Mouse (Mus musculus): ENCODE measurements around the gene Add2. TPM values are rescaled to one million over a fixed set of nuclear protein-coding genes. Genes with fewer than 3 reads are reported as not detected.

Gene Add2
- polyA plus RNA-seq, 1 experiment from 2014 or later, result 132 TPM

DNA sequence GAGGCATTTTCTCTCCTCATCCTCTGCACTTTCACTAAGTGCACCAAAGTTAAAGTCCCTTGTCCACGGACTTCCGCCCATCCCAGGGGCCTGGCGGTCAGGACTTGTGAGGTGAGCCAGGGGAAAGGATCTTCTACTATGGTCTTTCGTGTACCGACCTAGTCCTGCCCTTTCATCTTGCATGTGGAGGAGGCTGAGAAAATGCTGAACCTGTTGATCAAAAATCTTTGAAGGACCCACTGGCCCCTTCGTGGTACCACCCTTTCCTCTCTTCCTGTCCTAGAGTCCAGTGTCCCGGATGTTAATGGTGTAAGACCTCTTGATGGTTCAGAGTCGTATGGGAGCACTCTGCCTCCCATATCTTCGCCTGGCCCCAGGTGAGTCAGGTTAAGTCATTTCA lies 12.6 kb upstream of the Add2 start, which contains the start of gene Figla:
Gene Figla, plus strand, starts transcription at position 301 of the 400 bp plus-strand sequence.
- H3K9me3 ChIP-seq (ENCODE audit: control insufficient read depth, low read length), result no peaks in the 10 kb centered on the region
- 87% methylated on average over 9 of the region's 9 CpGs for WGBS
- H3K4me3 ChIP-seq (ENCODE audit: low read length), result no peak within 1 kb of the TSS
- H3K36me3 ChIP-seq (ENCODE audit: control insufficient read depth, insufficient read depth, low read length), result no peaks in the 10 kb centered on the region
- H3K27ac ChIP-seq (ENCODE audit: low read depth, low read length), result no peak within 1 kb of the TSS
- ATAC-seq, result no peak
- H3K4me1 ChIP-seq (ENCODE audit: control insufficient read depth, insufficient read depth, low read depth, low read length), result no peaks in the 10 kb centered on the region
- H3K9ac ChIP-seq (ENCODE audit: low read depth, low read length), result no peak within 1 kb of the TSS
- H3K4me2 ChIP-seq (ENCODE audit: low read length), result no peak within 1 kb of the TSS
- no peaks in the 10 kb centered on the region for H3K27me3 ChIP-seq (replicated peaks; ENCODE audit: control insufficient read depth, insufficient read depth, low read length)

DNA sequence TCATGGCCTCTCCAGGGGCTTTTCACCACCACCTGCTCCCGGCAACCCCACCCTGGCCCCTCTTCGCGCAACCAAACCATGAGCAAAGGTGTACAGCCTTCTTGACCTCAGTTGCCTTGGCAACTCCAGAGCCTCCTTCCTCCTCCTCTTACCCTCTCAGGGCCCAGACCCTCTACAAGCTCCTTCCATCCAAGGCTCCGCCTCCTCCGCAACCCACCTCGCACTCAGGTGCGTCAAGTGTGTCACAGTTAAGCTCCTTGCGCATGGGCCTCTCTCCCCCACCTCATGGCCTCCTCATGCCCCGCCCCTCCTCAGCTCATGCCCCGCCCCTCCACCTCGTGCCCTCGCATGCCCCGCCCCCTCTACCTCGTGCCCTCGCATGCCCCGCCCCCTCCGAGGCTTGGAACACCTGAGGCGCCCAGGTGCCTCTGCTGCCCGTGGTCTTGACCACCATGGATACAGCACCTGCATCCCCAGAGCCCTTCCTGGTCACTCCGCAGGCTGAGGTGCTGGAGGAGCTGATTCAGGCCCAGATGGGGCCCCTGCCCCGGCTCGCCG lies 11.6 kb upstream of the Add2 start:
- Histone ChIP-seq H3K9ac (ENCODE audit: low read depth, low read length) (no peak overlapping the region), H3K4me3 (ENCODE audit: low read length) (no peak overlapping the region), H3K4me1 (ENCODE audit: control insufficient read depth, insufficient read depth, low read depth, low read length) (no peaks in the 10 kb centered on the region), H3K27me3 (replicated peaks; ENCODE audit: control insufficient read depth, insufficient read depth, low read length) (no peaks in the 10 kb centered on the region), H3K27ac (ENCODE audit: low read depth, low read length) (no peak overlapping the region), H3K4me2 (ENCODE audit: low read length) (no peak overlapping the region), H3K9me3 (ENCODE audit: control insufficient read depth, low read length) (no peaks in the 10 kb centered on the region), H3K36me3 (ENCODE audit: control insufficient read depth, insufficient read depth, low read length) (no peaks in the 10 kb centered on the region)
- WGBS, result 85% methylated on average over 23 of the region's 23 CpGs
- ATAC-seq, result no peak

DNA sequence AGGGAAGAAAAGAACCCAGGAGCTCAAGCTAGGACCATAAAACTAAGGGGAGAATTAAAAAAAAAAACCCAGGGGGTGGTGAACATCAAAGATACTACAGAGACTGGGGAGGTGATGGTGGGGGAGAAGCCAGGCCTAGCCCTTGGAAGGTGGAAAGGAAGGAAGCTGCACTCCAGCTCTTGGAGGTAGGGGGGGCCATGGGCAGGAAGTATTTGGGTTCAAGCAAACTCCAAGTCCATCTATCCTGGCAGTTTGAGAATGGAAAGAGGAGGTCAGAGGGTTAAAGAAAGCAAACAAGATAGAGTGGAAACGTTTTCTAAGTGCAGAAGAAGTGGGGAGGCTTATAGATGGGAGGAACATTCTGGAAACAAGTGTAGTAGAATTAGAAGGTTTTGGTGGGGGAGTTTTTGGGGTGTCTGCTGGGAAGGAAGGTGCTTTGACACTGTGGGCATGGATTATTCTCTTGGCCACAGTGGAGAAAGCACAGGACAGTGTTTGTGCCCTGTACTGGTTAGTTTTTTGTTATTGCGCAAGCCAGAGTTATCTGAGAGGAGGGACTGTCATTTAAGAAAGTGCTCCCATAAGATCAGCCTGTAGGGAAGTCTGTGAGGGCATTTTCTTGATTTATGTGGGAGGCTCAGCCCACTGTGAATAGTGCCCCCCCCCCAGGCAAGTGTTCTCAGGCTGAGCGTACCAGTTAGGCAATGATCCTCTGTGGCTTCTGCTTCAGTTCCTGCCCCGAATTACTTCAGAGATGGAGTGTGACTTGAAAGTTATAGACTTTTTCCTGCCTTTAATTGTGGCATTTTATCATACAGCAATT lies 8.9 kb upstream of the Add2 start:
- Histone ChIP-seq H3K27ac (ENCODE audit: low read depth, low read length) (no peak overlapping the region), H3K9me3 (ENCODE audit: control insufficient read depth, low read length) (no peaks in the 10 kb centered on the region), H3K36me3 (ENCODE audit: control insufficient read depth, insufficient read depth, low read length) (no peaks in the 10 kb centered on the region), H3K4me2 (ENCODE audit: low read length) (no peak overlapping the region), H3K4me1 (ENCODE audit: control insufficient read depth, insufficient read depth, low read depth, low read length) (no peaks in the 10 kb centered on the region), H3K27me3 (replicated peaks; ENCODE audit: control insufficient read depth, insufficient read depth, low read length) (no peaks in the 10 kb centered on the region), H3K4me3 (ENCODE audit: low read length) (no peak overlapping the region), H3K9ac (ENCODE audit: low read depth, low read length) (no peak overlapping the region)
- ATAC-seq, result no peak
- WGBS, result 63% methylated on average over 4 of the region's 4 CpGs

DNA sequence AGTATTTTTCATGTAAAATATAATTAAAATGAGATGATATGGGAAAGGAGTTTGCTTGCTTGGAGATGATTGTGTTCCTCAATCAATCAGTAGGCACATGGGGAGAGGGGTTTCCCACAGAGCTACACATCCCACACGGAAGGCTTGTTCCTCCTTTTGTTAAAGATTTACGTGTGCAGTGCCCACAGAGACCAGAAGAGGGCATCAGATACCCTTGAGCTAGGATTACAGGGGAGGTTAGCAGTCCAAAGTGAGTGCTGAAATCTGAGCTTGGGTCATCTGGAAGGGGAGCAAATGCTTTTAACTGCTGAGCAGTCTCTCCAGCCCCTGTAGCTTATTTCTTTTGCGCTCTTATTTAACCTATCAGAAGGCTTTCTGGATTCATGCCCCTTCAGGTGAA lies 7.5 kb upstream of the Add2 start:
- Histone ChIP-seq H3K36me3 (ENCODE audit: control insufficient read depth, insufficient read depth, low read length) (no peaks in the 10 kb centered on the region), H3K9ac (ENCODE audit: low read depth, low read length) (no peak overlapping the region), H3K4me3 (ENCODE audit: low read length) (no peak overlapping the region), H3K4me2 (ENCODE audit: low read length) (no peak overlapping the region), H3K9me3 (ENCODE audit: control insufficient read depth, low read length) (no peaks in the 10 kb centered on the region), H3K4me1 (ENCODE audit: control insufficient read depth, insufficient read depth, low read depth, low read length) (no peaks in the 10 kb centered on the region), H3K27me3 (replicated peaks; ENCODE audit: control insufficient read depth, insufficient read depth, low read length) (no peaks in the 10 kb centered on the region), H3K27ac (ENCODE audit: low read depth, low read length) (no peak overlapping the region)
- 34% methylated on average over 3 of the region's 3 CpGs for WGBS
- no peak for ATAC-seq

DNA sequence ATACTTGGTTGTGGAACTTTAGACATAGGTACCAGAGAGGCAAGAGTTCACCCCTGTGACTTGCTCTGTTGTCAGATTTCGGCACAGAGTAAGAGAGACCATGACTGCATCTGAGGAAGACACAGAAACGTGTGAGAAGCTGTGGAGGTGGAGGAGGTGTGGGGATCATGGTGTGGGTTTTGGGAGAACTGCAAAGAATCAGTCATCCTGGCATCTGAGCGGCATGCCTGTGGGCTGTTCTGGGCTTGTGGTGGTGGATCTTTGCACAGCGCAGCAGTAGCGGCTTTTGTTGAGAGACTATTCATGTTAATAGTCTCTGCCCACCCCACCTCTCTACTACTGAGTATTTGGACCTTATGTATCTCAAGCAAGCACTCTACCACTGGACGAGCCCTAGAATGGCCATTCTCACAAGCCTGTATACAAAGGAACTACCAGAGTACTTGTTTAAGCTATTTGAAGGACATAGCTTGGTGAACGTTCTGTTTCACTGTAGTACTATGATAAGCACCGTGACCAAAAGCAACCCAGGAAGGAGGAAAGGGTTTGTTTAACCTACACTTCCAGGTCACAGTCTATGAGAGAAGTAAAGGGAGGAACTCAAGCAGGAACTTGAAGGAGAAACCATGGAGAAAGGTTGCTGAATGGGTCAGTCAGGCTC lies 1.7 kb upstream of the Add2 start:
- Histone ChIP-seq H3K4me3 (ENCODE audit: low read length) (no peak overlapping the region), H3K9ac (ENCODE audit: low read depth, low read length) (no peak overlapping the region), H3K4me2 (ENCODE audit: low read length) (no peak overlapping the region), H3K36me3 (ENCODE audit: control insufficient read depth, insufficient read depth, low read length) (no peaks in the 10 kb centered on the region), H3K27ac (ENCODE audit: low read depth, low read length) (no peak overlapping the region), H3K9me3 (ENCODE audit: control insufficient read depth, low read length) (no peaks in the 10 kb centered on the region), H3K27me3 (replicated peaks; ENCODE audit: control insufficient read depth, insufficient read depth, low read length) (no peaks in the 10 kb centered on the region), H3K4me1 (ENCODE audit: control insufficient read depth, insufficient read depth, low read depth, low read length) (peaks cover 9% of the 10 kb centered on the region)
- WGBS, result 85% methylated on average over 8 of the region's 8 CpGs
- no peak for ATAC-seq

DNA sequence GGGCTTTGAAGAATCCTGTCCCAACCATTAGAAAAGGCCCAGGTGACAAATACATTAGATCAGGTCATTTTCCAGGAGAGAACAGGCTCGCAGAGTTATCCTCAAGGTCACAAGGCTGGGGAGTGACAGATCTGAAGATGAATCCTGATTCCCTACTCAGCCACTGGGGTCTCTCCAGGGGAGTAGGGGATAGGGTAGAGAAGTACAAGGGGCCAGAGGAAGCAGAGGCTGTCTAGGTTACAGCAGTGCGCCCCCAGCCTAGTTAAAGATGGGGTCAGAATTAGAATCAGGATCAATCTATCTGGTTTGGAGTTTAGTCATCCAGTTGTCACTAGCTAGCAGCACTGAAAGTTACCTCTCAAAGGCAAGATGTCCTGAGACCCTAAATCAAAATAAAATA lies 331 bp upstream of the Add2 start:
- ATAC-seq, result peak; percentile 46
- Histone ChIP-seq H3K4me3 (ENCODE audit: low read length) (peak overlapping the region; percentile 70), H3K4me2 (ENCODE audit: low read length) (peak overlapping the region; percentile 60), H3K9ac (ENCODE audit: low read depth, low read length) (peak overlapping the region; percentile 93), H3K9me3 (ENCODE audit: control insufficient read depth, low read length) (no peaks in the 10 kb centered on the region), H3K27me3 (replicated peaks; ENCODE audit: control insufficient read depth, insufficient read depth, low read length) (no peaks in the 10 kb centered on the region), H3K4me1 (ENCODE audit: control insufficient read depth, insufficient read depth, low read depth, low read length) (peaks cover 18% of the 10 kb centered on the region), H3K36me3 (ENCODE audit: control insufficient read depth, insufficient read depth, low read length) (no peaks in the 10 kb centered on the region), H3K27ac (ENCODE audit: low read depth, low read length) (peak overlapping the region; percentile 93)
- WGBS, result 46% methylated on average over 2 of the region's 2 CpGs

DNA sequence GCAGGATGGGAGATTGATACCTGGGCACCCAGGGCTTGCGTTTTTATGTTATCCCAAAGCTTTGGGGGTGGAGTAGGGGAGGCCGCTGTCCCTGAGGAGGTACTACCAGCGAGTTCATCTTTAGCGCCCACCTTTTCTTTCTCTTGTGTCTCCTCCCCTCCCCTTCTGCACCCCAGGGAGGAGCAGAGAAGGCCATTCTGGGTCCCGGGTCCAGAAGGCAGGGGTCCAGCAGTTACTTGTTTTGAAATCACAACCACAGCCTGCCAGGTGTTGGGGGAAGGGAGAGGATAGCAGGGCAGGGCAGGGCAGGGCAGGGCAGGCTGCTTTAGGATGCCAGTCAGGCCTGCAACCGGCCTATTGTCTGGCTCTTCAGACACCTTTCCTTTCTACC lies 837 bp downstream of the Add2 start:
- 6% methylated on average over 6 of the region's 6 CpGs for WGBS
- H3K9ac ChIP-seq (ENCODE audit: low read depth, low read length), result peak overlapping the region; percentile 93
- peak overlapping the region; percentile 93 for H3K27ac ChIP-seq (ENCODE audit: low read depth, low read length)
- peaks cover 18% of the 10 kb centered on the region for H3K4me1 ChIP-seq (ENCODE audit: control insufficient read depth, insufficient read depth, low read depth, low read length)
- no peaks in the 10 kb centered on the region for H3K9me3 ChIP-seq (ENCODE audit: control insufficient read depth, low read length)
- ATAC-seq, result peak; percentile 3; the same call in 1 of the 2 replicates
- H3K4me3 ChIP-seq (ENCODE audit: low read length), result peak overlapping the region; percentile 70
- no peaks in the 10 kb centered on the region for H3K36me3 ChIP-seq (ENCODE audit: control insufficient read depth, insufficient read depth, low read length)
- peak overlapping the region; percentile 60 for H3K4me2 ChIP-seq (ENCODE audit: low read length)
- H3K27me3 ChIP-seq (replicated peaks; ENCODE audit: control insufficient read depth, insufficient read depth, low read length), result no peaks in the 10 kb centered on the region

DNA sequence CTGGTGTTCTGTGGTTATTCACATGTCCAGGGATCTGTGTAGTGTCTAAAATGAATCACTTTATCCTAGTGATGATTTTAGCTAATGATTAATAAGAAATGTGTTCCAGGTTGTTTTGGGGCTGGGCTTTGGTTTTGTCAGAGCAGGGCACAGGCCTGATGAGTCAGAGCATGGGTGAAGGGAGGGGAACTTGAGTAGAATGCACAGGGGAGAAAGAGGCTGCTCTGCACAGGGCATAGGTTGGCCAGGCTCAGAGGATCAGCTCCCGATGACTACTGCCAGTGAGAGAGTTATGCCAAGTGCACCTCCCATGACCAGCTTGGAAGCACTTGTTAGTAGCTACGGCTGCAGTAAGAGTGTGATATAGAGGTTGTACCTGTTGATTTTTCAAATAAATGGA lies 3.0 kb downstream of the Add2 start:
- H3K9ac ChIP-seq (ENCODE audit: low read depth, low read length), result 0 out of 2 replicates have a peak overlapping the region, but pooled peaks have one; percentile 9
- no peak for ATAC-seq
- peak overlapping the region; percentile 25 for H3K4me3 ChIP-seq (ENCODE audit: low read length)
- peaks cover 18% of the 10 kb centered on the region for H3K4me1 ChIP-seq (ENCODE audit: control insufficient read depth, insufficient read depth, low read depth, low read length)
- H3K27me3 ChIP-seq (replicated peaks; ENCODE audit: control insufficient read depth, insufficient read depth, low read length), result no peaks in the 10 kb centered on the region
- no peaks in the 10 kb centered on the region for H3K36me3 ChIP-seq (ENCODE audit: control insufficient read depth, insufficient read depth, low read length)
- H3K4me2 ChIP-seq (ENCODE audit: low read length), result peak overlapping the region; percentile 60
- 56% methylated on average over 2 of the region's 2 CpGs for WGBS
- H3K9me3 ChIP-seq (ENCODE audit: control insufficient read depth, low read length), result no peaks in the 10 kb centered on the region
- no peak overlapping the region for H3K27ac ChIP-seq (ENCODE audit: low read depth, low read length)

DNA sequence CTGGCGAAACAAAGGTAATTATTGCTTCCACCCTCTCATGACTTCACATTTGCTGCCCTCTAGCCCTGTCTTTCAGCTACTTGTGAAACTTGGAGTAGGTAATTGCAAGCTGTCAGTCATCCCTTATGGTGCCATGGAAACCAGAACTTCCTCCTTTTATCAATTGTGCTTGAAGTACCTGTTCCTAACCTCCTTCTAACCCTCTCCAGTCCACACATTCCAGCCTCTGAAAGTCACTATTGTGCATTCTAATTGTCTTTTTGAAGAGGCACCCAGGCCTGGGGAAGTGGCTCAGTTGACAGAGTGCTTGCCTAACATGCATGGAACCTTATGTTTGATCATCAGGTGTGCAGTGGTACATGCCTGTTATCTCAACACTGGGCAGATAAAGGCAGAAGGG lies 5.2 kb downstream of the Add2 start:
- H3K4me1 ChIP-seq (ENCODE audit: control insufficient read depth, insufficient read depth, low read depth, low read length), result peaks cover 15% of the 10 kb centered on the region

More for the DNA sequence above, 5.2 kb downstream of the Add2 start:
- no peaks in the 10 kb centered on the region for H3K9me3 ChIP-seq (ENCODE audit: control insufficient read depth, low read length)
- H3K27ac ChIP-seq (ENCODE audit: low read depth, low read length), result no peak overlapping the region
- H3K36me3 ChIP-seq (ENCODE audit: control insufficient read depth, insufficient read depth, low read length), result no peaks in the 10 kb centered on the region
- no peak overlapping the region for H3K4me2 ChIP-seq (ENCODE audit: low read length)
- H3K9ac ChIP-seq (ENCODE audit: low read depth, low read length), result no peak overlapping the region
- H3K4me3 ChIP-seq (ENCODE audit: low read length), result no peak overlapping the region
- H3K27me3 ChIP-seq (replicated peaks; ENCODE audit: control insufficient read depth, insufficient read depth, low read length), result no peaks in the 10 kb centered on the region
- no peak for ATAC-seq
- WGBS, result 82% methylated on average over 1 of the region's 1 CpGs
